Mouse (Mus musculus) kidney, embryonic 15.5 days (tissue): Measurements from ENCODE around the gene 1700024P04Rik. TPM values are rescaled to one million over a fixed set of nuclear protein-coding genes. Genes with fewer than 3 reads are reported as not detected.
"Not testable (repeated sequence)": the region's sequence is repeated elsewhere in the genome, so short reads cannot be mapped to it uniquely, and the experiment has no call there.

Source experiments
- ATAC-seq: fragments of 200-750 bp; cut with Nextera tagmentation; replicated peaks from 2 replicates; pipeline ENCODE4 v1.8.0; 2017; ENCODE audit warnings: moderate TSS enrichment; ENCODE audit not compliant: low FRiP score
- H3K27ac ChIP-seq: fragments of 300-500 bp; sonication (generic); 2 replicates; pipeline ENCODE4 v1.5.1; 2015; ENCODE audit warnings: mild to moderate bottlenecking, inconsistent platforms
- H3K27me3 ChIP-seq: fragments of 300-500 bp; sonication (generic); 2 replicates; pipeline ENCODE4 v1.6.1; 2015; ENCODE audit warnings: inconsistent platforms
- H3K36me3 ChIP-seq: fragments of 300-500 bp; sonication (generic); 2 replicates; pipeline ENCODE4 v1.6.1; 2015; ENCODE audit warnings: inconsistent platforms
- H3K4me1 ChIP-seq: fragments of 300-500 bp; sonication (generic); 2 replicates; pipeline ENCODE4 v1.6.1; 2015; ENCODE audit warnings: inconsistent platforms
- H3K4me2 ChIP-seq: fragments of 300-500 bp; sonication (generic); 2 replicates; pipeline ENCODE4 v1.6.1; 2015; ENCODE audit warnings: moderate library complexity, mild to moderate bottlenecking, inconsistent platforms
- H3K4me3 ChIP-seq: fragments of 300-500 bp; sonication (generic); replicated peaks from 2 replicates; pipeline ENCODE4 v1.5.1; 2015; ENCODE audit warnings: mild to moderate bottlenecking, inconsistent platforms
- H3K9ac ChIP-seq: fragments of 300-500 bp; sonication (generic); 2 replicates; pipeline ENCODE4 v1.6.1; 2015; ENCODE audit warnings: mild to moderate bottlenecking, inconsistent platforms
- H3K9me3 ChIP-seq: fragments of 300-500 bp; sonication (generic); replicated peaks from 2 replicates; pipeline ENCODE4 v1.6.1; 2016; ENCODE audit warnings: inconsistent platforms
- WGBS: fragments of 180-500 bp; shearing (Covaris S2); methylation state at CpG from one replicate; pipeline ENCODE4 v1.1.7; 2015; ENCODE audit warnings: mixed read lengths; 5-methylcytosine and 5-hydroxymethylcytosine counted together
- polyA plus RNA-seq: library from polyadenylated mRNA; unstranded; fragments of >200 nt; fragmentation: Nextera tagmentation; extraction: Ambion mirVana; gene quantifications from 2 replicates; pipeline ENCODE4 v1.2.1, GENCODE M21; 2015

Gene 1700024P04Rik
- polyA plus RNA-seq, 1 experiment from 2014 or later: not detected

GRCm38 (mm10) chr13:99006389-99007099, 22.2 kb upstream of the 1700024P04Rik start:
- Histone ChIP-seq H3K9ac (no peak overlapping the region), H3K4me2 (no peak overlapping the region), H3K4me1 (no peaks in the 10 kb centered on the region), H3K27ac (no peak overlapping the region), H3K27me3 (no peaks in the 10 kb centered on the region), H3K9me3 (peaks cover 8% of the 10 kb centered on the region), H3K36me3 (no peaks in the 10 kb centered on the region), H3K4me3 (no peak overlapping the region)
- no peak for ATAC-seq
- 95% methylated on average over 15 of the region's 17 CpGs for WGBS

GRCm38 (mm10) chr13:99001652-99002051, 17.3 kb upstream of the 1700024P04Rik start:
- H3K9ac ChIP-seq, H3K4me1 ChIP-seq, H3K36me3 ChIP-seq, H3K27ac ChIP-seq, H3K4me3 ChIP-seq, H3K27me3 ChIP-seq, ATAC-seq, H3K4me2 ChIP-seq: not testable (repeated sequence)
- 94% methylated on average over 2 of the region's 2 CpGs for WGBS
- H3K9me3 ChIP-seq: peaks cover 14% of the 10 kb centered on the region

- 56% methylated on average over 5 of the region's 5 CpGs for WGBS
- ATAC-seq: no peak
- Histone ChIP-seq H3K9ac (no peak overlapping the region), H3K36me3 (no peaks in the 10 kb centered on the region), H3K4me2 (no peak overlapping the region), H3K4me1 (no peaks in the 10 kb centered on the region), H3K9me3 (peaks cover 6% of the 10 kb centered on the region; the same call in 1 of the 2 replicates), H3K4me3 (no peak overlapping the region), H3K27me3 (no peaks in the 10 kb centered on the region), H3K27ac (no peak overlapping the region)
Observed at GRCm38 (mm10) chr13:98997025-98997424, 12.7 kb upstream of the 1700024P04Rik start.

- no peak overlapping the region for H3K27ac ChIP-seq
- no peaks in the 10 kb centered on the region for H3K27me3 ChIP-seq
- no peak overlapping the region for H3K9ac ChIP-seq
- H3K4me1 ChIP-seq: no peaks in the 10 kb centered on the region
- no peaks in the 10 kb centered on the region for H3K36me3 ChIP-seq
- no peaks in the 10 kb centered on the region; the same call in 1 of the 2 replicates for H3K9me3 ChIP-seq
- ATAC-seq: no peak
- H3K4me2 ChIP-seq: no peak overlapping the region
- no peak overlapping the region for H3K4me3 ChIP-seq
- WGBS: 86% methylated on average over 4 of the region's 4 CpGs
Observed at GRCm38 (mm10) chr13:98977070-98977785, 7.1 kb downstream of the 1700024P04Rik start.

- not testable (repeated sequence) for H3K36me3 ChIP-seq, H3K4me3 ChIP-seq, H3K4me1 ChIP-seq, H3K9ac ChIP-seq, H3K27ac ChIP-seq, H3K27me3 ChIP-seq, H3K9me3 ChIP-seq, H3K4me2 ChIP-seq, ATAC-seq
- 75% methylated on average over 3 of the region's 3 CpGs for WGBS
Observed at GRCm38 (mm10) chr13:98976022-98976421, 8.3 kb downstream of the 1700024P04Rik start.

GRCm38 (mm10) chr13:98972090-98972489, 12.3 kb downstream of the 1700024P04Rik start:
- WGBS: 68% methylated on average over 3 of the region's 3 CpGs
- H3K9me3 ChIP-seq: no peaks in the 10 kb centered on the region; the same call in 1 of the 2 replicates
- H3K4me3 ChIP-seq: no peak overlapping the region
- H3K9ac ChIP-seq: no peak overlapping the region
- H3K36me3 ChIP-seq: no peaks in the 10 kb centered on the region
- no peak for ATAC-seq
- no peak overlapping the region for H3K27ac ChIP-seq
- no peak overlapping the region for H3K4me2 ChIP-seq
- no peaks in the 10 kb centered on the region for H3K27me3 ChIP-seq
- H3K4me1 ChIP-seq: 0 out of 2 replicates have a peak, but pooled peaks cover 4% of the 10 kb centered on the region

GRCm38 (mm10) chr13:98971641-98972040, 12.7 kb downstream of the 1700024P04Rik start:
- H3K4me2 ChIP-seq: no peak overlapping the region
- H3K4me3 ChIP-seq: no peak overlapping the region
- 0 out of 2 replicates have a peak, but pooled peaks cover 4% of the 10 kb centered on the region for H3K4me1 ChIP-seq
- WGBS: 48% methylated on average over 5 of the region's 5 CpGs
- no peaks in the 10 kb centered on the region for H3K27me3 ChIP-seq
- H3K9me3 ChIP-seq: no peaks in the 10 kb centered on the region; the same call in 1 of the 2 replicates
- H3K36me3 ChIP-seq: no peaks in the 10 kb centered on the region
- H3K9ac ChIP-seq: no peak overlapping the region
- no peak overlapping the region for H3K27ac ChIP-seq
- no peak for ATAC-seq

GRCm38 (mm10) chr13:98968517-98968916, 15.8 kb downstream of the 1700024P04Rik start:
- Histone ChIP-seq H3K27ac (no peak overlapping the region), H3K36me3 (no peaks in the 10 kb centered on the region), H3K27me3 (no peaks in the 10 kb centered on the region), H3K4me2 (no peak overlapping the region), H3K4me3 (no peak overlapping the region), H3K9ac (no peak overlapping the region), H3K9me3 (no peaks in the 10 kb centered on the region), H3K4me1 (0 out of 2 replicates have a peak, but pooled peaks cover 4% of the 10 kb centered on the region)
- no peak for ATAC-seq
- WGBS: 63% methylated on average over 4 of the region's 4 CpGs

- Histone ChIP-seq H3K4me2 (no peak overlapping the region), H3K27me3 (no peaks in the 10 kb centered on the region), H3K27ac (no peak overlapping the region), H3K9me3 (no peaks in the 10 kb centered on the region), H3K9ac (no peak overlapping the region), H3K4me1 (0 out of 2 replicates have a peak, but pooled peaks cover 4% of the 10 kb centered on the region), H3K36me3 (no peaks in the 10 kb centered on the region), H3K4me3 (no peak overlapping the region)
- WGBS: 78% methylated on average over 6 of the region's 6 CpGs
- ATAC-seq: no peak
Observed at GRCm38 (mm10) chr13:98967942-98968341, 16.4 kb downstream of the 1700024P04Rik start.

GRCm38 (mm10) chr13:98966583-98966982, 17.8 kb downstream of the 1700024P04Rik start:
- H3K36me3 ChIP-seq: no peaks in the 10 kb centered on the region
- H3K27ac ChIP-seq: no peak overlapping the region
- no peak overlapping the region for H3K4me3 ChIP-seq
- H3K27me3 ChIP-seq: no peaks in the 10 kb centered on the region
- no peak overlapping the region for H3K4me2 ChIP-seq
- ATAC-seq: no peak
- H3K9me3 ChIP-seq: no peaks in the 10 kb centered on the region
- no peak overlapping the region for H3K9ac ChIP-seq
- WGBS: 86% methylated on average over 5 of the region's 5 CpGs
- 0 out of 2 replicates have a peak, but pooled peaks cover 4% of the 10 kb centered on the region for H3K4me1 ChIP-seq

GRCm38 (mm10) chr13:98963612-98964011, 20.8 kb downstream of the 1700024P04Rik start:
- Histone ChIP-seq H3K4me2 (no peak overlapping the region), H3K27ac (no peak overlapping the region), H3K27me3 (no peaks in the 10 kb centered on the region), H3K36me3 (no peaks in the 10 kb centered on the region), H3K4me3 (no peak overlapping the region), H3K9ac (no peak overlapping the region), H3K4me1 (no peaks in the 10 kb centered on the region), H3K9me3 (no peaks in the 10 kb centered on the region)
- 97% methylated on average over 1 of the region's 1 CpGs for WGBS
- ATAC-seq: no peak

GRCm38 (mm10) chr13:98958177-98958576, 26.2 kb downstream of the 1700024P04Rik start:
- no peak overlapping the region for H3K9ac ChIP-seq
- H3K36me3 ChIP-seq: no peaks in the 10 kb centered on the region
- no peak overlapping the region for H3K4me2 ChIP-seq
- no peaks in the 10 kb centered on the region for H3K9me3 ChIP-seq
- ATAC-seq: no peak
- H3K27me3 ChIP-seq: no peaks in the 10 kb centered on the region
- H3K4me1 ChIP-seq: peaks cover 6% of the 10 kb centered on the region; the same call in 1 of the 2 replicates
- H3K4me3 ChIP-seq: no peak overlapping the region
- no peak overlapping the region for H3K27ac ChIP-seq
- 64% methylated on average over 2 of the region's 2 CpGs for WGBS
